Mouse (Mus musculus): Measurements from ENCODE around the gene H2afy.

DNA sequence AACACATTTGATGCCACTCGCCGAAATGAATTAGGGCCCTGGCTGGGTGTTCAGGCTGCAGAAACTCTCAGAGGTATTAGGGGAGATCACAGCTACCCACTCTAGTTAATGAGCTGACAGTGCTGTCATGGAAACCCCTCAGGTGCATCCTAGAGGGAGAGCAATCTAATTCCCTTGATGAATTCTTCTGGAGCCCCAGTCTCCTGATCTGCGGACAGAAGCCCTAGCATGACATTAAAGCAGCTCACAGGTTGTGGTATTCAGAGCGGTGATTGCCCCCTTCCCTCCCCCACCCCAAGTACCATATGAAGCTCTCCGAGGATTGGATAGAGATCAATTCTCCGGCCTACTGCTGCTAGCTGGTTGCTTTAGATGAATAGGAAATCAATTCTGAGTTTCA lies 82.1 kb downstream of the H2afy start:
- TF ChIP-seq GATA1 (IDR thresholded peaks at IDR 0.05; ENCODE audit: low read length) (no peak), TAL1 (IDR thresholded peaks at IDR 0.05; ENCODE audit: low read length) (no peak)

Measured in erythroblast, embryonic 14.5 days (primary cell).